Mouse (Mus musculus) liver, embryonic 15.5 days (tissue): ENCODE data around the gene Vmn1r173. TPM values are rescaled to one million over a fixed set of nuclear protein-coding genes. Genes with fewer than 3 reads are reported as not detected.
"Not testable (repeated sequence)": the region's sequence is repeated elsewhere in the genome, so short reads cannot be mapped to it uniquely, and the experiment has no call there.

Source experiments
- ATAC-seq: fragments of 200-750 bp; cut with Nextera tagmentation; 2 replicates; pipeline ENCODE4 v1.8.0; 2017; ENCODE audit warnings: moderate number of reproducible peaks, mild to moderate bottlenecking, moderate library complexity; ENCODE audit not compliant: insufficient read depth
- H3K27ac ChIP-seq: fragments of 300-500 bp; sonication (generic); replicated peaks from 2 replicates; pipeline ENCODE4 v1.5.1; 2015; ENCODE audit warnings: mild to moderate bottlenecking, inconsistent platforms
- H3K27me3 ChIP-seq: fragments of 300-500 bp; sonication (generic); 2 replicates; pipeline ENCODE4 v1.6.1; 2015; ENCODE audit warnings: mild to moderate bottlenecking, inconsistent platforms
- H3K36me3 ChIP-seq: fragments of 300-500 bp; sonication (generic); replicated peaks from 2 replicates; pipeline ENCODE4 v1.6.1; 2015; ENCODE audit warnings: moderate library complexity, mild to moderate bottlenecking, inconsistent platforms
- H3K4me1 ChIP-seq: fragments of 300-500 bp; sonication (generic); replicated peaks from 2 replicates; pipeline ENCODE4 v1.6.1; 2015; ENCODE audit warnings: inconsistent platforms
- H3K4me2 ChIP-seq: fragments of 300-500 bp; sonication (generic); 2 replicates; pipeline ENCODE4 v1.6.1; 2015; ENCODE audit warnings: moderate library complexity, mild to moderate bottlenecking, inconsistent platforms
- H3K4me3 ChIP-seq: fragments of 300-500 bp; sonication (generic); replicated peaks from 2 replicates; pipeline ENCODE4 v1.5.1; 2015; ENCODE audit warnings: mild to moderate bottlenecking, inconsistent platforms
- H3K9ac ChIP-seq: fragments of 300-500 bp; sonication (generic); 2 replicates; pipeline ENCODE4 v1.6.1; 2015; ENCODE audit warnings: moderate library complexity, mild to moderate bottlenecking, inconsistent platforms
- H3K9me3 ChIP-seq: fragments of 300-500 bp; sonication (generic); replicated peaks from 2 replicates; pipeline ENCODE4 v1.6.1; 2016; ENCODE audit warnings: inconsistent platforms
- WGBS: fragments of 180-500 bp; shearing (Covaris S2); methylation state at CpG from one replicate; pipeline ENCODE4 v1.1.7; 2015; ENCODE audit warnings: mixed read lengths; ENCODE audit not compliant: insufficient replicate concordance; 5-methylcytosine and 5-hydroxymethylcytosine counted together
- polyA plus RNA-seq: library from polyadenylated mRNA; unstranded; fragments of >200 nt; fragmentation: Nextera tagmentation; extraction: Ambion mirVana; gene quantifications from 2 replicates; pipeline ENCODE4 v1.2.1, GENCODE M21; 2015

The Vmn1r173 gene
- polyA plus RNA-seq, result not detected in 2 replicates

DNA sequence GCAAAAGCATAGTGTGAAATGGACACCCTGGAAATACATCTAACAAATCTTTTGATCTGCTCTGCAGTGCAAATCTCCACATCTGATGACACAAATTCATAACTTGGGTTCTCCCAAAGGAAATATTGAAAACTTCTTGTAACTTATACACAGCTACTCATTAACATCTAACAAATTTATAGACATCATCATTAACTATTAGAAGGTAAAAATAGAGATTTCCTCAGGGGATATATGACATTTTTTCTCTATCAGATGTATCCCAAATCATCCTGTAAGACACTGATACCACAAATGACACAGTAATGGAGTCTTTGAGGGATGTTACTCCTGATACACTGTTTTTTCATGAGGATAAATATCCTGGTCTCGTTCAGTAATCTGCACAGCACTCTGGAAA lies at the start of gene Vmn1r173:
Gene Vmn1r173 (plus strand): TSS at position 301 of the 400 bp plus-strand sequence.
- H3K27me3 ChIP-seq, H3K36me3 ChIP-seq: not testable (repeated sequence)
- WGBS, result 28% methylated on average over 1 of the region's 1 CpGs

DNA sequence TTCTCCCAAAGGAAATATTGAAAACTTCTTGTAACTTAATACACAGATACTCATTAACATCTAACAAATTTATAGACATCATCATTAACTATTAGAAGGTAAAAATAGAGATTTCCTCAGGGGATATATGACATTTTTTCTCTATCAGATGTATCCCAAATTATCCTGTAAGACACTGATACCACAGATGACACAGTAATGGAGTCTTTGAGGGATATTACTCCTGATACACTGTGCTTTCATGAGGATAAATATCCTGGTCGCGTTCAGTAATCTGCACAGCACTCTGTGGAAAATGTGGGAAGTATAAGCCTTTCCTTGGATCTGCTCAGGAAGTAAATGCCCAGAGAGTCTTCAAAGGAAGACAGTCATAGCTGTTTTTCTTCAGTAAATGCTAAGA lies 42.5 kb upstream of the Vmn1r173 start, which contains the start of gene Vmn1r172:
Gene Vmn1r172 (plus strand): TSS at position 301 of the 400 bp plus-strand sequence.
- no peaks in the 10 kb centered on the region for H3K4me1 ChIP-seq
- WGBS, result 60% methylated on average over 2 of the region's 2 CpGs
- no peak within 1 kb of the TSS for H3K27ac ChIP-seq
- H3K4me2 ChIP-seq, result no peak within 1 kb of the TSS
- H3K9me3 ChIP-seq, result no peaks in the 10 kb centered on the region
- no peak for ATAC-seq
- H3K9ac ChIP-seq, result no peak within 1 kb of the TSS
- H3K36me3 ChIP-seq, result no peaks in the 10 kb centered on the region
- H3K4me3 ChIP-seq, result no peak within 1 kb of the TSS
- no peaks in the 10 kb centered on the region for H3K27me3 ChIP-seq

More for the DNA sequence above, at the start of gene Vmn1r173:
- H3K4me2 ChIP-seq, H3K9ac ChIP-seq, H3K9me3 ChIP-seq, H3K27ac ChIP-seq, H3K4me1 ChIP-seq, H3K4me3 ChIP-seq, ATAC-seq: not testable (repeated sequence)

- not testable (repeated sequence) for H3K9me3 ChIP-seq, H3K27me3 ChIP-seq, H3K27ac ChIP-seq, H3K4me3 ChIP-seq, H3K4me2 ChIP-seq, H3K4me1 ChIP-seq, H3K36me3 ChIP-seq, ATAC-seq, H3K9ac ChIP-seq
- WGBS, result 38% methylated on average over 1 of the region's 1 CpGs
Observed at GRCm38 (mm10) chr7:23751970-23752369, 51.5 kb downstream of the Vmn1r173 start, which contains the start of gene Vmn1r174. TSS of gene Vmn1r174 (plus strand) at chr7:23752270.

Other genes with a start within 250 kb of the Vmn1r173 start
- gene Vmn1r167, start 193.5 kb upstream of the Vmn1r173 start, polyA plus RNA-seq, result not detected in 2 replicates
- not detected in 2 replicates for gene Vmn1r168, start 161.0 kb upstream of the Vmn1r173 start, polyA plus RNA-seq
- not detected in 2 replicates for gene Vmn1r169, start 125.2 kb upstream of the Vmn1r173 start, polyA plus RNA-seq
- not detected in 2 replicates for gene Vmn1r170, start 94.5 kb upstream of the Vmn1r173 start, polyA plus RNA-seq
- gene Vmn1r171, start 70.0 kb upstream of the Vmn1r173 start, polyA plus RNA-seq, result not detected in 2 replicates
- gene Vmn1r172, start 42.4 kb upstream of the Vmn1r173 start, polyA plus RNA-seq, result not detected in 2 replicates
- not detected in 2 replicates for gene Vmn1r174, start 51.6 kb downstream of the Vmn1r173 start, polyA plus RNA-seq
- not detected in 2 replicates for gene Vmn1r175, start 109.9 kb downstream of the Vmn1r173 start, polyA plus RNA-seq
- gene Vmn1r176, start 136.7 kb downstream of the Vmn1r173 start, polyA plus RNA-seq, result not detected in 2 replicates
- not detected in 2 replicates for gene Vmn1r177, start 165.7 kb downstream of the Vmn1r173 start, polyA plus RNA-seq
- gene Vmn1r178, start 191.3 kb downstream of the Vmn1r173 start, polyA plus RNA-seq, result not detected in 2 replicates
- gene Vmn1r179, start 226.3 kb downstream of the Vmn1r173 start, polyA plus RNA-seq, result not detected in 2 replicates
- gene Vmn1r180, start 249.9 kb downstream of the Vmn1r173 start, polyA plus RNA-seq, result not detected in 2 replicates